Mouse (Mus musculus): ENCODE measurements around the gene Nipal4.

Nipal4 gene

DNA sequence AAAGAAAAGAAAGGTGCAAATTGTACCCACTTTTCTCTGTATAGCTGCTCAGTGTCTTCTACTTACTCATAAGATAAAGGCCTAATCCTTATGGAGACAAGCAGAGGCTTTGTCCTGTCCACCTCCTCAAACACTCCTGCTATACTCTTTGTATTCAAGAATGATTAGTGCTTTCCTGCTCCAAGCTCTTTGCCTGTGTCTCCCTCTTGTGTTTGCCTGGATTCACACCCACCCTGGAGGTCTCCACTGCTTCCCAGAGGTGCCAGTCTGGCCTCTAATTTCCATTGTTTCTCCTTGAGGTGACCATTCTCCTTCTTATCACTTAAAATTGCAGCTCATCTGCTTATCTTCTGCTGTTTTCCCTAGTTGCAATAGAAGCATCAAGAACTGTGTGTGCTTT lies 8.8 kb downstream of the Nipal4 start:
- DNase-seq = no peak

DNA sequence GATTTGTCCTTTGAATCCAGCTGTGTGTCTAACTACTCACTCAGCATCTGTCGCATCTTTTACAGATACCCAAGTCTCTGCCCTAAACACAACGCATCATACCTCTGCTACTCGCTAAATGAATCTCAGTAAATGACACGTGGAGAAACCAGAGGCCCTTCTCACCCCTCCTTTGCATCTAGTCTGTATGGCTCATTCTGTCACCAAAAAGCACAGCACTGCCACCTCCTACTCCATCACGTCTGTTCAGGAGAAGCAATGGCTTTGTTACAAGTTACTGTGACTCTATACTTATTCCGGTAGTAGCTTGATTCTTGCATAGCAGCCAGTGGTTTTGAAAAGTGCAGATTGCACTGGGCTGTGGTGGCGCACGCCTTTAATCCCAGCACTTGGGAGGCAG lies 9.4 kb downstream of the Nipal4 start:
- DNase-seq = no peak

DNA sequence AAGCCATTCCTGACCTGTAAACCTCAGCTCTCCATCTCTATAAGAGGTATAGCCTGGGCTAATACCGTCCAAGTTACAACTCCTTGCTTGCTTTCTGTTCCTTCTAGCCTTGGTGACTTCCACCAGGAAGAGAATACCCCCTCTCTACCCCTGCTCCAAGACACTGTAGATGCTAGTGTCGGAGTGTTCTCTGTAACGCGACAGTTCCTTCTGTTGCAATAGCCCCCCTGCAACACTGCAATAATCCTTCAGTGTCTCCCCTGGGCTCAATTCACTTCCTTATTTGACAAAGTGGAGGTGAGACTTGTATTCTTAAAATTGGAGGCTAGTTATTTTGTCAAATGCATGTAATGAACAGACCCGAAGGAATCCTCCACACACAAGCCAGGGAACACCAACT lies 19.7 kb downstream of the Nipal4 start:
- no peak for DNase-seq

DNA sequence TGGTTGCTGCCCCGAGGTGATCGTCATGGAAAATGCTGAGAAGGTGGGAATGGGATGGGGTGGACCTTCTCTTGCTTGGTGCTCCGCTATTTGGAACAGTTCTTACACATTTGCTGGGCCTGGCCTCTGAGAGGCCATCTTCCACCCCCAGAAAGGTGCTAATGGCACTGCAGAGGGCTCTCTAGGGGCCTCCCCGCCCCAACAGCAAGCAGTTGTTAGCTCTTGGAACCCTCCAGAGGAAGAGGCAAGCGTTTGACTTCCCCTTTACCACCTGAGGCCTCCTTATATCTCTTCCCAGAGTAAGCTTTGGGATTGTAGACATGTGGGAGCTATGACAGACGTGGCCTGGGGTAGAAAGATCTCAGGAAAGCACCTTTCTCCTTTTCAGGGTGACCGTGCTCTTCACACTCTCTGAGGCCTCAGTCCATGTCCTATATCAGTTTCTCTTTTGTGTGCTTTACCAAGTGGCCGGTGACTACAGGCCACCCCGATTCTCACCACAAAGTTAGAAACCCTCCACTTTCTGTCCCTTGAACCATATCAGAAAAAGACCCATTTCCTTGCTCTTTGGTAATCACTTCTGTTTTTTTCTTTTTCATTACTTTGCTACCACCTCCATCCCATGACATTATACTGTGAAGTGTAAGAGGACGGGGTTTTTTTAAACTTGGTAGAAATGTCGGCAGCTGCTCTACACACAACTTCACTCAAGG lies 21.0 kb downstream of the Nipal4 start:
- DNase-seq = no peak

DNA sequence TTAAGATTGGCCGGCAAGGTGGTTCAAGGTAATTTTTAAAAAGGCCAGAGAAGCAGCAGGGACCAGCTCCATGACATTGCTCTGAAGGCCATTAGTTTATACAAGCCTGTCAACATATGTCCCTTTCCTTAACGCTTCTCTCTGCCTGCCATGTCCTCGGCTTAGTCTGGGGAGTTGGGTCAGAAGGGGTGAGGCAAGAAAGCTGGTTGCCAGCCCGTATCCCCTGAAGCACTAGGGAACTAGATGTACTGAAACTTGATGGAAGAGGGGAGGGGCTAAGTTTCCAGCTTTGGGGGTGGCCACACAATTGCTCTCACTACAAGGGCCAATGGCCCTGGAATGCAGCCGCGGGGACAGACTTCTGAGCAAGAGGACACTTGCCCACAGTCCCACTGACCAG lies 23.0 kb downstream of the Nipal4 start:
- no peak for DNase-seq

DNA sequence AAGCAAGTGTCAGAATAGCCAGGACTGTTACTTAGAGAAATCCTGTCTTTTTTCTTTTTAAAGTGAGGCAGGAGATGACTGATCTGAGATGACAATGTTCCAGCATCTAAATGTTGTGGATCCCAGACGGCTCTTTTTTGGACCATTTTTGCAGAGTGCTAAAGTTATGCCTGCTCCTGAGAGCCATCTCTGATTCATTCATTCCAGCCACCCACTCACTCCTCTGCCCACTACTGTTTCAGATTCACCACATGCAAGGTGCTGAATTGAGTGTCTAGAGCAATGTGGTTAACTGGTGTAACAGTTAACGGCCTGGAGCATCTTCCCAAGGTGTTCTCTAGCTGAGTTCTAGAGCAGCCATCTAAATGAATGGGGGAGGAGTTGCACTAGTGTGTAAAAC lies 31.4 kb downstream of the Nipal4 start:
- DNase-seq = no peak

DNA sequence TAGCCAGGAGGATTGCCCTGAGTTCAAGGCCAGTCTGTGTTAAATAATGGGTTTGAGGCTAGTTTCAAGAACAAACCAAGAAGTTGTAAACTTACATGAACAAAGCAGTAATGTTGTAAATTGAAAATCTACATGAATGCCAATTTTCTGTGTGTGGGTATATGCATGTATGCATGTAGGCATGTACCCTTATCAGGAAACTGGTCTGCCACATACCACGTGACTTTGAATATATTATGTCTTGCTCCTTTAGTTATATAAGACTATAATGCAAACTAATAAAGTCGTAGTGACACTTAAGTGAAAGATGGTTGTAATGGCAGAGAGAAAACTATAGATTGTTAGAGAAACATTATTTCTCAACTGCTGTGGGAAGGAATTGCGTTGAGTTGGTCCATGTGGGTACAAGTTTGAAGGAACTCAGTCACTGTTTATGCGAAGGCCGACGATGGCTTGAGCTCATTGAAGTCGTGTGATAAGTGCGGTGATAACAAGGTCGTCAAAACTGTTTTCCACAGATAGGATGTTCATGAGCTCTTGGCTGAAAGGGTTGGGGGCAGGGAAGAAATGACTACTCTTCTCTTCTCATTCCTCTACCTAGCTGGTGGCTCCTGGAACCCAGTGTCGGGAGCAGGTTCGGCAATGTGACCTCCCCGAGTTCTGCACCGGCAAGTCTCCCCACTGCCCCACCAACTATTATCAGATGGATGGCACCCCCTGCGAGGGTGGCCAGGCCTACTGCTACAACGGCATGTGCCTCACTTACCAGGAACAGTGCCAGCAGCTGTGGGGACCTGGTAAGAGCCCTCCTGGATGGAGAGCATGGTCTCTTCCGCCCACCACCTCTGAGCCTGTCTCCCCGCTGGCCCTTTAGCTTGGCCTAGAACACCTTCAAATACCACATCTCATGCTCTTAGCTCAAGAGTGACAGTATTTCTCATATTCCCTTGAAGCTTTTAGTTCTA lies 35.0 kb downstream of the Nipal4 start:
- DNase-seq = no peak

DNA sequence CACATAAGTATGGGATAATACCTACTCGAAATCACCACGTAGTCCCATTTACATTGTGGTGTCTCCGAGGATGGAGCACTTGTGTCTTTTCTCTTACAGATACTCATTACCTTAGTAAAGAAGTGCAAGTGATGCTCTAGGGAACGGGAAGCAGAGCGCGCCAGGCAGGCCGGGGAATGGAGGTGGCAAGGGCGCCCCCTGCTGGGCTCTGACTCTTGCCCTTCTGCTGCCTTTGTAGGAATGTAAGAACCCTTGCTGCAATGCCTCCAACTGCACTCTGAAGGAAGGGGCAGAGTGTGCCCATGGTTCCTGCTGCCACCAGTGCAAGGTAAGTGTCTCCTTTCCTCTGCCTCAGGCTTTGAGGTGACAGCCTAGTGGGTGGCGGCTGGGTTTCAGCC lies 37.8 kb downstream of the Nipal4 start:
- peak; percentile 69 to 73 for DNase-seq

DNA sequence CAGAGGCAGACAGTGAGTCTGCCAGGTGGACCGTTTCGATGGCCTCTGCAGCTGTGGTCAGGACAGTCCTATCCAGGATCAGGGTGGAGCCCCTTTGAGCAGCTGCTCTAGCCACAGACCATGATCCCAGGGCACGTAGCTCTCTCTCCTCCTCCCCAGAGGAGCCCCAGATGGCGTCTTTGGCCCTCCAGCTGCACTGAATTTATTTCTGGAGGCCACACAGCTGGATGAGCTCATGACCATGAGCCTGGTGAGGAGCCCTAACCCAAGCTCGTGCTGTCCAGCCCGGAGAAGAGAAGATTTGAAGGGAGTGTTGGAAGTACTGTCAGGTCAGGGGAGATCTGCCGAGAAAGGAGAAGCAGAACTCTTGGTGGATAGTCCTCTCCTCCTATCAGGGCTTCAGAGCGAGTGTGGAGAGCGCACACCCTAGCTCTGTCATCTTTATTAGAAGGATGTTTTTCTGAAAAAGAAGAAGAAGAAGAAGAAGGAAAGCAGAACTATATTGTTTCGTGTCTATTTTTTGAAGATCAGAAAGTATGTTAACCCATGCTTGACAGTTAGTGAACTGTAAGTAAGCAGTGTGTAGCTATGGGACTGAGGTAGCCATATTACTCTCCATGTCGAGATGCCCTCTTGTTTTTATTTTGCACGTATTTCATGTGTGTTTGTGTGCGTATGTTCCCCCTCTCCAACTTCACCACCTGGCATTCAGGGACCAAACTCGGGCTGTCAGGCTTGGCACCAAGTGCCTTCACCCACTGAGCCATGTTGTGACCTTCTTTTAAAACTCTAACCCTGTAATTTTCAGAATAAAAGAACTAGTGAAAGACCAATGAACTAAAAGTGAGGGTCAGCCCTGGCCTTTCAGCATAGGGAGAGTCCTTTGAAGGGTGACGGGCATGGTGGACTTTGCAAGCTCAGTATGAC lies 38.4 kb downstream of the Nipal4 start:
- no peak for DNase-seq

DNA sequence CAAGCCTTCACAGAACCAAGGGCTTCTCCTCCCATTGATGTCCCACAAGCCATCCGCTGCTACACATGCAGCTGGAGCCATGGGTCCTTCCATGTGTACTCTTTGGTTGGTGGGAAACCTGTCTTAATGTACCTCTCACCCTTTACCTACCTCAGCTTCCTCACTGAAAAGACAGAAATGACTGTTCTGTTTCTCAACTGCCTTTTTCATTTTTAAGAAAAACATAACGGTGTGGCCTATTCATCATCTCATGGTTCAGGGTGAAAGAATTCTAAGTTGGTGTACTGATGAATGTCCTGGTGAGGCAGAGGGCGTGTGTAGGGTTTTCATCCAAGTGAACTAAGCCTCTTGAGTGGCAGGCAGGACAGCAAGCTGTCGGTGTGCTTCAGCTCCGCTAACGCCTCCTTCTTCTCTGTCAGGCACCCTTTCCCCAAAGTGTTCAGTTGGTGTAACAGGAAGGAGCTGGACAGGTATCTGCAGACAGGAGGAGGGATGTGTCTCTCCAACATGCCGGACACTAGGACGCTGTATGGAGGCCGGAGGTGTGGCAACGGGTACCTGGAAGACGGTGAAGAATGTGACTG lies 39.4 kb downstream of the Nipal4 start:
- DNase-seq = no peak

DNA sequence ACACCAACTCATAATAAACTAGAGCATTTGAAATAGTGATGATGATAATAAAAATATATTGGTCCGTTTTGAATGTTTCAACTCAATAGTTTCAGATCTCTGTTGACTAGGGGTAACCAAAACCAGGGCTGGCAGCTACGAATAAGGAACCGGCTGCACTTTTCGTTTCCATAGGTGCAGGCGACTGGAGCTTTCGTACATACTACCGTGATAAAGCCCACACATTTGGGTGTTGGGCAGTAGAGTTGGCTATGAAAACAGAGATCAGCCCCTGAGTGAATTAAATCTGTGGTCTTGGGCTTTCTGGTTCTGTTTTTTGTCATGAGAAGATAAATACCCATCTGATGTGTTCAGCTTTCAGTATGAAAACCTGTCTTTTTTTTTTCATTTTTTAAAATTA lies 40.0 kb downstream of the Nipal4 start:
- DNase-seq = no peak

DNA sequence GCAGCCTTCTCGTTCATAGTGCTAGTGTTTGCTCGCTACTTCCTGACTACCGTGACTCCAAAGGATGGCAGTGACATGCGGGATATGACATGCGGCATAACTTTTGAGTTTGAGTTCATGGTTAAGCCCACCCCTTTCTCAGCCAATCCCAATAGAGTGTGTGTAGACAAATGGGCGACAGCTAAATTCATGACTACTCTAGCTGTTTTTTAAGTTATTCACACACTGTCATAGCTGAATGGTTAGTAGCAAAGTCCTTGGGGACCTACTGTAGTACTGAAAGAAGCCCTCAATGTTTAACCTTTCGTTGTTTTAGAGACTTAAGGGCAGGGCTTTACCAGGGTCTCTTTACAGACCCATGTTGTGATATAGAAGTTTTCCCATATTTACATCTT lies 40.5 kb downstream of the Nipal4 start:
- DNase-seq = no peak

DNA sequence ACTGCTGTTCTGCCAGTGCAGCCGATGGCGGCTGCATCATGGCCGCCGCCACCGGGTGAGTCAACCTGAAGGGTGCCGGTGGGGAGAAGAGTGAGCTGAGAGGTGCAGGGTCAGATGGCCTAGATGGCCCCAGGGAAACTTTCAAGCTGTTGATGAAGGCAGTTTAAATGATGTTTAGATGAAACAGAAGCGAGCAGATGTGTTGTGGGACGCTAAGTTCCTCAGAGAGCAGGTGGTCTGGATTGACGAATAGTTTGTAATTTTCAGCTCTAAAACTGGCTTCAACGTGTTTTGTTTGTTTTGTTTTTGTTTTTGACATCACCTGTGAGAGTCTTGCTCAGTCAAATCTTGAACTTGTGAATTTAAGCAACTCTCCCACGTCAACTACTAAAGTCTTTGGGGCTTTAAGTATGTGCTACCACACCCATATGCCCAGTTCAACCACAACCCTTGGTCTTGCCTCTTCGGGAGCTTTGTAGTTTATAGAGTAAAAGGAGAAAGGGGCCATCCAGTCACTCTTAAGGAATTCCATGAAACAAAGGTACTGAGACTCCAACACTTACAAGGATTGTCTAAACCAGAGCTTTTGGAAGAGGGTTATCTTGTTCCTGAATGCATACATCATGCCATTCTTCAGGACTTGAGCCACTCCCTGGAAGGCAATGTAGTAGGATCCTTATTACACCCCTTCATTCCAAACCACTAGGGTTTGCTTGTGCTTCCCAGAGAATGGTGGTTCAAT lies 41.0 kb downstream of the Nipal4 start:
- no peak for DNase-seq

DNA sequence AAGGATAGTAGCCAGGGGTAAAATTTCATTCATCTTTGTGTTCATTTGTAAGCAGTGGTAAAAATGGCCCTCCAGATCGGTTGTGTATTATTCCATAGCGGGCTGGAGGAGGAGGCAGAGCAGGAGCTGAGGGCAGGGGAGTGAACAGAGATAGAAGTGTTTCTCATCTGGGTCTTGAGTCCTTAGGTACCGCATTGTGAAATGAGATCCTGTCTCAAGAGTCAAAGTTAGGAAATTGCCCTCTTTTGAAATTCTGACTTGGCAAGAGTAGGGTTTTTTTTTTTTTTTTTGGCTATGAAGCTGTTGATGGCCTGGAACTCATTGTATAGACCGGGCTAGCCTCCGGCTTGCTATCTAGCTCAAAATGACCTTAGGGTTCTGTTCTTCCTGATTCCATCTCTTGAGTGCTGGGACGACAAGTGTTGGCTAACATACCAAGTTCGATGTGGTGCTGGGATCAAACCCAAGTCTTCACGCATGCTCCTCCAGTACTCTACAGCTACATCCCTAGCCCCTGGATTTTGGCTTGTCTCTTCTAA lies 42.9 kb downstream of the Nipal4 start:
- DNase-seq = no peak

DNA sequence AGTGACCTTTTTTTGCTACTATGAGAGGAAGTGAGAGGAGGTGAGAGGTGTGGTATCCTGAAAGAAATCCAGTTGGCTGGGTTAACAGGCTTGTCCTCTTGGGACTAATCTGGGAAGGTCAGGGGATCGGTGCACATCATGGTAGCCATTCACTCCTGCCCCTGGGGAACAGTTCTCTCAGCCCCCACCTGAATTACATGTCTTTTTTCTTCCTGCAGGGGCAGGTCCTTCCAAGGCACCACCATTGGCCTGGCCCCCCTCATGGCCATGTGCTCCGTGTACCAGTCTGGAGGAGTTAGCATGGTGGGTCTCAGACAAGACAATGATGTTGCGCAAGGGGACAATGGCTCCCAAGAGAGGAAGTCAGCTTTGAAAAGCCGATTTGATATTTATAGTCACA lies 43.4 kb downstream of the Nipal4 start:
- no peak for DNase-seq

DNA sequence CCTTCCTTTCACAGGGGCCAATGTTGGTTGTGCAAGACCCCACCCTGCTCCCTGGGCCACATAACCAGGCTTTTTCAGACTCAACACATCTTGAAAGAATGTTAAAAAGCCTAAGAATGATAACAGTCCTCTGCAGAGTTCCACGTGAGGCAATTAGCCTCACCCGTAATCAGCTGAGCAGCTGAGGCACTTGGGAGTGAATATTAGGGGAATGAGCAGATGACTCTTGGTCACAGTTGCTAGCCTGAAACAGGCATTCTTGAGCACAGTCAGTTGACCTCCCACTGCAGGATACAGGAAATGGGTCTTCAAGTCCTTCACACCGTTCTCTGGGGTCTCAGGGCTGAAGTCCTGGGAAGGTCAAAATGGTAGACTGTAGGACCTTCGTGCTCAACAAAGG lies 44.6 kb downstream of the Nipal4 start:
- DNase-seq = no peak

DNA sequence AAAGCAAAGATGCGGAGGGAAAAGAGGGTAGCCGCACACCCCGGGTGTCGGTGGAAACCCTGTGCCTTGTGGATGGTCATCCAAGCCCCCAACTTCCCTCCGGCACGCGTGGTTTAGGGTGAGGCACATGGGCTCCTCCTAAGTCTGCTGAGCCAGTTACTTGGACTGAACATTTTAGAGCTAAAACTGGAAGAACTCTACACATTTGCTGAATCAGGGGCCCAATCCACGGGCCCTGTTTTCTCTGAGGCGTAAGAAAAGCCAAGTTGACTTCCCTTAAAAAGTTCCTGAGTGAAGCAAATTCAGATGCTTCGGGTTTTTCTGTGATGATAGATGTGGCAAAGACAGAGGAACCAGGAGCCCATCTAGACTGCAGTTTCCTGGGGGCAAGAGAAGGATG lies 46.2 kb downstream of the Nipal4 start:
- no peak for DNase-seq

DNA sequence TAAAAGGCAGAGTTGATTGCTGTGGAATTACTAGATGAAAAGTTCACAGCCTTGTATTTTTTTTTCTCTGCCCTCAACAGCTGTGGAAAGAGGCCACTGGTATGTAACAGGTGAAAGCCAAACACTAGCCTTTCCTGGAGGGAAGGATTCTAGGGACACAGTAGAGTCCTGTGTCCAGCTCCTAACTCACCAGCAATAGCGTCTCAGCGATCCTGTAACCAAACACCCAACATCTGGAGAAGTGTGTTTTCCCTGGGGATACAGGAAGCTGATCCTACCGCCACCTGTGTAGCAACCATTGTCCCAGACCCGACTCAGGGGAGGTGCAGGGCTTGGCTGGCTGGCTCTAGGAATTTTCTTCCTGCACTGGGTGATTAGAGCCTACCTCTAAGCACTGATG lies 46.7 kb downstream of the Nipal4 start:
- DNase-seq = no peak

DNA sequence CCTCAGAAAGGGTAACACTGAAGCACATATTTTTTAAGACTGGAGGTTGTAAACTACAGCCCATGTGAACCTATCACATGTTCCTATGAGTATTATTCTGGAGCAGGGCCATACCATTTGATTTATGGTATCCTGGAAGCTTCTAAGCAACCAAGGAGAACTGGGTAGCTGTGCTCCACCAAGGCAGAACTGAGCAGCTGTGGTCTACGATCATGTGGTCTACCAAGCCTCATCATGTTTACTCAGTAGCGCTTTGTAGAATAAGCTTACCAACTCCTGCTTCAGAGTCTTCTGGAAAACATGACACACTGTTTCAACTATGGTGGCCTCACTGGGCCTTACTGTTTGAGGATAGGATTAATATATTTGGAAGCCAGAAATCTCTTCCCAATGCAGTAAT lies 49.8 kb downstream of the Nipal4 start:
- DNase-seq = no peak

DNA sequence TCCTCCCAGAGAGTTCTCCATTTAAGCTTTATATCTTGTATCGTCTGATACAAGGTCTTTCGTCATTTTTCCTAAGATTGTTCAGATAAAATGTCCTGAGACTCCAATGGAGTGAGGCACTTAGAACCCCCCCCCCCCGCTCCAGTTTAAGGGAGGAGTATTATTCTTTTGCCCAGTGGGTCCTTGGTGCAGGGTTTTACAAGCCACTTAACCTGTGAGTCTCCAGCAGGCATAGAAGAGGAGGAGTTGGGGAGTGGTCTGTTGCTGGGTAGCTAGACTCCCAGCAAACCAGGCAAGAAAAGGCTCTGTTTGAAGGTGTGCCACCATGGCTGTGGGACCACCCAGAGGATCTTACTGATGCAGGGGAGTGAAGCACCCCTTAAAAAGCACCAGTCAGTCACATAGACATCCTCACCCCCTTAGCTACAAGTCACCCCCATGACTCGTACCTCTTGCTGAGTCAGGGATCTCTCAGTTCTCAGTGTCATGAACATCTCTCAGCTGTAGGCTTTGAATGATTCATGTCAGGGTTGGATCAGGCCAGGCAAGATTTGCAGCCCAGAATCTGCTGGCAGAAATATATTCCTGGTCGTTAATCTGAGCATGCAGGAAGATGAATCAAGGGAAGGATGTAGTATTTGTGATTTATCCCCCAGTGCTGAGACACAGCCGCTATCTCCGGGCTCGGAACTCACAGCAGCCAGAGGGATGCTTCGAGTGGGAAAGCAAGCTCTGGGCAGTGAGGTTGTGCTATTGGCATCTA lies 50.7 kb downstream of the Nipal4 start:
- no peak for DNase-seq

DNA sequence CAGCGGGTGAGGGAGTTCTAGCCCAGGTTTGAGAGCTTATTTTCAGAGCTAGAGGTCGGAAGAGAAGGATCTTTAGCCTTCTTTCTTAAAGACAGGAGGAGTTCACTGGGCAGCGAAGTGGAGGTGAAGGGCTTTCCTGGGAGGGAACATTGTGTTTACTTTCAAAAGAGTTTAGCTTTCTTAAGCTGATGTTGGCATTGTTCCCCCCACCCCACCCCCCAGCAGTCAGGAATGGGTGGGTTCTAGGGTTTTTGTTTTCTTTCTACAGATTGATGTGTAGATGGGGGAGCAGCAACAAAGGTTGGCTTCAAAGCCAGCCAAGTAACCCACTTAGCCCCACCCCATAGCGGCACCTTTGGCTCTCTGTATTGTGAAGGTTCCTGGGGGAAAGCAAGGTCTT lies 51.3 kb downstream of the Nipal4 start:
- DNase-seq = no peak

Measured in thymus, postnatal 36 days (tissue).